Mouse (Mus musculus) Muller cell, postnatal 12 days (primary cell): ENCODE results near the gene Chpf.

Experiments used
- DNase-seq: peaks from one replicate; pipeline ENCODE4 v3.0.0-alpha.2; 2015; ENCODE audit errors: inconsistent ontology term

The Chpf gene

DNA sequence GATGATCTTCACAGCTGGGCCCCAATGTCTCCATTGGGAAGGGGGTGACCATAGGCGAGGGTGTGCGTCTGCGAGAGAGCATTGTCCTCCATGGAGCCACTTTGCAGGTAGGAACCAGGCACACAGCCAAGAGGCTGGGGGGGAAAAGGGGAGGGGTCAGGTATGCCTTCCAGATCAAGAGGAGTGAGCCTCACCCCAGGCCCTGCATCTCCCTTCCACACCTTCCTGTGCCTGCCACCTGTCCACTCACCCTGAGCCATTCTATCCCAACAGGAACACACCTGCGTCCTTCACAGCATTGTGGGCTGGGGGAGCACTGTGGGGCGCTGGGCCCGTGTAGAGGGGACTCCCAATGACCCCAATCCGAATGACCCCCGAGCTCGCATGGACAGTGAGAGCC, 36.9 kb downstream of the Chpf start:
- DNase-seq: no peak

DNA sequence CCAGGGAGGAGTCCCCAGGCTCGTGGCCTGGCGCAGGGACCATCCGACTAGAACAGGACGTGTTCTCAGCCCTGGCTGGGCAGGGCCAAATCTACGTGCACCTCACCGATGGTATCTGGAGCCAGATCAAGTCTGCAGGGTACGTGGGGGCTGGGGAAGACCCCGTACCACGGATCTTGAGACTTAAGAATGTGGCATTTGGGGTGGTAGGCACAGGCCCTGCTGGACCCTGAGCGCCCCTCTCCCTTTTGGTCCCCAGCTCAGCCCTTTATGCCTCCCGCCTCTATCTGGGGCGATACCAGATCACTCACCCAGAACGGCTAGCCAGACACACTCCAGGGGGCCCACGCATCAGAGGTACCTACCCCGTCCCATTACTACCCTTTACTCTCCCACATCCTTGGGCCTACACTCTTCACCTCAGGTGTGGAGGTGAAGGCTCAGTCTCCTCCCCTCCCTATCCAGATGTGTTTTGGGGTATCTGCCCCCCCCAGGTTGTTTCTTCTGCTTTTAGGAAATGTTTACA, 37.6 kb downstream of the Chpf start:
- no peak for DNase-seq

DNA sequence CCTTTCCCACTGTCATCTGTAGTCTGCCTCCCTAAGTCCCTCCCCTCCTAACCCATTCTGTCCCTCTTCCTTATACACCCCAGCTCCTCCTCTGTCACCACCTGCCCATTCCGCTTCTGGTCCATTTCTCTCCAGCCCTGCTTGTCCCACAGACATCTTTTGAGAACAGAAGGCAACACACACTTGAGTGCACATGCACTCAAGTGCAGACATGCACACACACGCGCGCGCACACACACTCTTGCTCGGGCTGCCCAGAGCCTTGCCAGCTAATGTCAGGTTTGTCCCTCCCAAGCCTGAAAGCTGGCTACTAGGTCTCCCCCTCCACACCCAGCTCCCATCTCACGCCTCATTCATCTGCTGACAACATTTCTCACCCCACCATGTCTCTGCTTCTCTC, 38.4 kb downstream of the Chpf start:
- DNase-seq: no peak

DNA sequence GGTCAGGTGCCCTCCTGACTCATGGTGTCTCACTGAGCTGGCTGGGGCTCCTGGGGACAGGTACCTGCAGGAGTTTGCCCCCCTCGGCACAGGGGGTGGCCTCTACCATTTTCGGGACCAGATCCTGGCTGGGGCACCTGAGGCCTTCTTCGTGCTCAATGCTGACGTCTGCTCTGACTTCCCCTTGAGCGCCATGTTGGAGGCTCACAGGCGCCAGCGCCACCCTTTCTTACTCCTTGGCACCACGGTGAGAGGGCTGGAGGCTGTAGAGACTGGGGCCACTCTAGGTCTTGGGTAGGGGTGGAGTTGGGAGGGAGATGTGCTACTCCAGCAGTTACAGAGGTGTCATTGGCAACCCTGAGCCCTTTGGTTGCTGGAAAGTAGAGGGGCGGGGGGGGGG, 40.3 kb downstream of the Chpf start:
- no peak for DNase-seq

DNA sequence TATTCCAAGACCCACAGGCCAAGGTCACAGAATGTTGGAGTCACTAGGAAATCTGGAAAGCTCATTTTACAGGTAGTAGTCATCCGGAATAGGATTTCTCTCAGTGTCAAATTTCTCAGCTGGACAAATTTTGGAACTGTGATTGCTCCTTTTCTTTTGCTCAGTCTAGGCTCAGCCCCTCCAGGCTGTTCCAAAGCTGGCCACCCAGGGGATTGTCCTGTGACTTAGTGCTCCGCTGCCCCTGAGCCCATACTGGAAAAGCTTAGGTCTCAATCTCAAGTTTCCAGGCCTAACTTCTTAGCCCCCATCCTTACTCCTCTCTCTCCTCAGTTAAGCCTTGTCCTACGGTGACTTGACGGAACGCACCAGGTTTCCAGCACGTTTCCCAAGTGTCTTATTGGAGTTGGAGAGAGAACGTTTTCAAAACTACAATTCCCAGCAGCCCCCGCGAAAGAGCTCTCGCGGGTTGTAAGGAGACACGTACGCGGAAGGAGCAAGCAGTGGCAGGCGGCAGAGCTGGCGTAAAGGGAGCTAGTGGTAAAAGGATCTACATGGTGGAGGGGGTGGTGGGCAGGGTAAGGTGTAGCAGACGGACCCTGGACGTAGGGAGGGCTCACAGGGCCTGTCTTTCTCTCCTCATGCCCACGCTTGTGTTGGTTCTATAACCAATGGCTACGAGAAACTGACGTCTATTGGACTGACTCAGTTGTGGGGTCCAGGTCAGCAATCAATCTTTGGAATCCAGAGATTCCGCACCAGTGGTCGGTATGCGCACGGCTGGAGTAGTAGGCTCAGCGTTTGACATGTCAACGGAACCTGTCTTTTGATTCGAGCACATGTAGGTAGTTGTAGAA, 43.4 kb downstream of the Chpf start, which contains the start of gene Gmppa:
TSS of gene Gmppa (plus strand) at position 456 of the 854 bp plus-strand sequence.
- peak; percentile 78 for DNase-seq

DNA sequence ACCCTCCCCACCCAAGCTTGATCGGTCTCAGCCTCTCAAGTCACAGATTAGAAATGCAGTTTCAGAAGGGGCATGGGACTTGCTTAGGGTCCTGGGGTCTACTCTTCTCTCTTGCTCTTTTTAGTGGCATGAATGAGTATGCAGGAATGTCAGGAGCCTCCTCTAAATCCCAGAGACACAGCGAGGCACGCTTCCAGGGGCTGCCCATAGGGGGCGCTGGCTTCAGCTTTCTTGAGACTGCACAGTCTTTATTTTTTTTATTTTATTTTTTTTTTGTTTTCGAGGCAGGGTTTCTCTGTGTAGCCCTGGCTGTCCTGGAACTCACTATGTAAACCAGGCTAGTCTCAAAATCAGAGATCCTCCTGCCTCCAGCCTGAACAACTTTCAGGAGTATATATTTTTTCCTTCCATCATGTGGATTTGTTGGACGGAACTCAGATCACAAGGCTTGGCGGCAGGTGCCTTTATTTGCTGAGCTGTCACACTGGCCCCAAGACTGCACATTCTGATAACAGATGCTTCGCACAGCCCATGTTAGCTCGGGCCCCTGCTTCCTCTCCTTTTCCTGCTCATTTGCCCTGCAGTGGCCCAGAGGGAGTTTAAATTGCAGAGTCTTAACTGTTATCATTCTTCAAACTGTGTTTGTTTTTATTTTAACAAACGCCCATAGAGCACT, 53.2 kb downstream of the Chpf start:
- peak; percentile 65 for DNase-seq
